Mouse (Mus musculus) cerebellum, adult (tissue): ENCODE measurements around the gene Src.

Experiments used
- ATAC-seq: cut with Nextera tagmentation; 2 replicates; pipeline ENCODE4 v1.9.2; 2017; ENCODE audit warnings: mild to moderate bottlenecking, moderate library complexity, mixed read lengths; ENCODE audit not compliant: insufficient number of reproducible peaks, low FRiP score, low TSS enrichment

The Src gene

DNA sequence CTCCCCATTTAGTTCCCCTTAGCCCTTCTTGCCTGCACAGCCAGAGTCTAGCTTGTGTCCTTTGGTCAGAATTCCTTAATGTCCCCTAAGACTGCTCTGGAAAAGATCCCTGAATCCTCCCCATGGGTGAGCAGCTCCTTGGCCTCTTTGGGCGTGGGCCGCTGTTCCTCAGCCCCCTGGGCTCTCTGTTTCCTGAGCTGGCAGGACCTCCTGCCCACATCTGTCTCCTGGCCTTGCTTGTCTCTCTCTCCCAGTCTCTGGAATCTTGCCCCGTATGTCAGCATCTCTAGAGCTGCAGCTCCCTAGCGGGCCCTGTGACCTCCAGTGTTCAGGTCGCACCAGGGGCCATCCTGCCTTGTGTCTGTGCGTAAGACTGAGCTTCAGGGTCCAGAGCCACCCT is 101.2 kb downstream of the Src start:
- no peak for ATAC-seq

DNA sequence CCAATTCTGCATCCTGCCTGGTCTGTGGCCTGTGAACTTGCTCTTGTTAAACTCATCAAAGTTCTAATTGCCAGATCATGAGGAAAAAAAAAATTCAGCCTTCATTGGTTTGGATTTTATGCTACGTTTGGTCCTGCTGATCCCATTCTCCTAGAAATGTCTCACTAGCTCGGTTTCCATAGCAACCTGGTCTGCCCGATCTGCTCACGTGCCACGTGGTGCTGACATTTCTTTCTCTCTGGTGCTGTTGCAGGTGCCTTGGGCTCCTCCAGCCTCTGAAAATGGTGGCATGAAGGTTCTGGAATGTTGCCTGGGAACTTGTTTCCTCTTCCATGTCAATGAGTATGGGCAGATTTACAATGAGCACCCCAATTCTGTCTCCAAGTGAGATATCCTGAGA is 102.3 kb downstream of the Src start:
- ATAC-seq = no peak
